Mouse (Mus musculus): Measurements from ENCODE around the gene Rbms1. TPM values are rescaled to one million over a fixed set of nuclear protein-coding genes. Genes with fewer than 3 reads are reported as not detected.

Gene Rbms1
- total RNA-seq, 2 experiments from 2014 or later: 17.8 to 20.1 TPM

Other genes with a start within 250 kb of the Rbms1 start
- 10 to 100 TPM; 20.3 to 21.7 TPM for gene Itgb6, start 240.5 kb downstream of the Rbms1 start, total RNA-seq (2021)

All from gastrocnemius, postnatal 36 days (tissue).